Mouse (Mus musculus) erythroblast, embryonic 14.5 days (primary cell): ENCODE data around the gene Card6.

Source experiments
- GATA1 ChIP-seq: IDR thresholded peaks from 2 replicates; pipeline ENCODE4 v1.6.1; 2012; ENCODE audit warnings: low read length, inconsistent platforms, mixed read lengths
- TAL1 ChIP-seq: IDR thresholded peaks from 3 replicates; pipeline ENCODE4 v1.6.1; 2012; ENCODE audit warnings: low read length, inconsistent platforms, mixed read lengths

GRCm38 (mm10) chr15:5086162-5086561 lies 22.2 kb downstream of the Card6 start:
- TF ChIP-seq GATA1 (no peak), TAL1 (no peak)
